Mouse (Mus musculus): ENCODE data around the gene Gbp2b. TPM values are rescaled to one million over a fixed set of nuclear protein-coding genes. Genes with fewer than 3 reads are reported as not detected.

The Gbp2b gene
- 0.05 TPM in 1 of 2 replicates, not detected in the other for polyA plus RNA-seq (2012; rRNA removed)

GRCm38 (mm10) chr3:142594547-142594946 lies at the start of gene Gbp2b:
TSS of gene Gbp2b (plus strand) at chr3:142594847.

DNA sequence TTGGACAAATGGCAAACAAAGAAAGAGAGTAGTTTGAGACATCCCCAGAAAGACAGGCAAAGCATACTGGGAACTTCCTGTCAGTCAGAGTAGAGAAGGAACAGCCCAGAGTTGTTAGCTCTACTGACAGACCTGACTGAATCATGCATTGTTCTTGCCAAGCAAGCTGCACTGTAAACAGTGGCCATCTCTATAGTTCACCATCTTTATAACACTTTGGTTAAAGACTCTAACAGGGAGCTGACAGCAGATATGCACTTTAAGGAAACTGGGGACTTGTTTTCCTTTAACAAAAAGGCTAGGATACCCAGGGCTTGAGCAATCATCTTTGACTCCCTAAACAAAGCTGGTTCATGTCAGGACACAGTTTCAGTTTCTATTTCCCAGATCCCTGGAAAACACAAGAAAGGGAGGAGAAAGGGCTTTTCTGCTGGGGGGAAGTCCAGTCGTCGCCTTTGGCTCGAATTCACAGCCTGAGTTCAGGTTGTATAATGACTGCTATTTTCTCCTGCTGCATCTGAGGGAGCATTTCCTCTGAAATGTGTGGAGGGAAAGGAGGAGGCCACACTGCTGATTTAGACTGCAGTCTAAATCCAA lies 34.9 kb upstream of the Gbp2b start, which contains the start of gene Gbp3:
Gene Gbp3 (plus strand): TSS at position 395 of the 597 bp plus-strand sequence.

GRCm38 (mm10) chr3:142620111-142620955 lies 25.7 kb downstream of the Gbp2b start, which contains the start of gene Gbp2:
TSS of gene Gbp2 (plus strand) at chr3:142620602.

Other genes starting within 250 kb of the Gbp2b start
- gene Pdlim5, start 199.2 kb upstream of the Gbp2b start, polyA plus RNA-seq (2012; rRNA removed) = 14.4 and 21.0 TPM in 2 replicates
- 0.40 TPM in 2 replicates for gene Gbp5, start 100.9 kb upstream of the Gbp2b start, polyA plus RNA-seq (2012; rRNA removed)
- 0.88 and 1.2 TPM in 2 replicates for gene Gbp7, start 64.5 kb upstream of the Gbp2b start, polyA plus RNA-seq (2012; rRNA removed)
- 4.1 and 4.7 TPM in 2 replicates for gene Gbp3, start 34.8 kb upstream of the Gbp2b start, polyA plus RNA-seq (2012; rRNA removed)
- gene Gbp2, start 25.8 kb downstream of the Gbp2b start, polyA plus RNA-seq (2012; rRNA removed) = 1.1 and 1.2 TPM in 2 replicates
- gene Kyat3, start 106.2 kb downstream of the Gbp2b start, polyA plus RNA-seq (2012; rRNA removed) = 3.5 and 3.7 TPM in 2 replicates
- 49.7 and 54.9 TPM in 2 replicates for gene Gtf2b, start 170.2 kb downstream of the Gbp2b start, polyA plus RNA-seq (2012; rRNA removed)